Mouse (Mus musculus): ENCODE results near the gene Rap2c.

Rap2c gene

DNA sequence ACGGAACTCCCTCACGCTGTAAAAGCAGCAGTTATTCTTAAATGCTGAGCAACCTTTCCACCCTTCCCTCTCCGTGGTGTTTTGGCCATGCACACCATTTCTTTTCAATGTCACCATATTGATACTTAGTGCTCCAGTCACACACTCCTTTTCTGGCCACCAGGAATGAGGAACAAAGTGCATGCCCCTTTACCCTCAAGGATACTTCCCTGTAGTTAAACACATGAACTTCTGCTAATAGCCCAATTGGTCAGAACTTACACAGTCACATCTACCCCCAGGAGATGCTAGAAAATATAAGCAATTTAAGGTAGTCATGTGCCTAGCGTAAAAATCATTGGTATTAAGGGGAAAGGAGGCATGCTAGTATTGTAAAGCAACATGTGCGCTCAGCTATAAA lies 47.9 kb downstream of the Rap2c start:
- in situ Hi-C loops (cut with MboI) = no loop called here

DNA sequence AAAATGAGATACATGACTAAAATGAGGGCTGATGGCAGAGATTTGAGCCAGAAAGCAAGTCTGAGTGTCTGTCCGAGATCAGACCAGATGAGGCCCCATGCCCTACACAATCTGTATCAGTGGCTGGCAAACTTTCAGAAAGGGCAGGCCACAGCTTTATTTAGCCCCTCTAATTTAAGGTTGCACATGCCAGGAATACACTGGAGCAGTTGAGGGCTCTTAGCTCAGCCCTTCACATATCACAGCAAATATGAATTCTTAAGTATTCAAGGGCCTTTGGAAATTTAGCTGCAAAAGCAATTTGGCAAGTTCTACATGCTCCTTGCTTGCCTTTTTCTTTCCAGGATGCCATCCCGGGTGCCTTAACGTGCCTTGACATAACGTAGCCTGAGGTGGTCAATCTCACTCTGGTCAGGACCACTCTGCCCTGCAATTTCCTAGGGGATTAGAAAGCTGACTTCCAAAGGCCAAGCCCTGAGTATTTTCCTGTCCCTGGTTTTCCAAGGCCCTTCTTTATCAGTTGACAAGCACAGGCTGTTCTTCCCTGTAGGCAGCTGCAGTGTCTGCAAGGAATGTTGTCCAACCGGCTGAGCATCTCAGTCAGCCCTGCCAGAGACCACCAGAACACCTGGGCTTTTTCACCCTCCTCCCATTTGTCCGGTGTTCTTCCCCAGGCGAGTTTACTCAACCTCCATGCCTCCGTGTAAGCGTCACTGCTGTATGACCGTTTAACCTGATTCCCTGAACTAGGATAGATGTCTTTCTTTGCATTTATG lies 49.5 kb downstream of the Rap2c start:
- in situ Hi-C loops (cut with MboI) = no loop called here

DNA sequence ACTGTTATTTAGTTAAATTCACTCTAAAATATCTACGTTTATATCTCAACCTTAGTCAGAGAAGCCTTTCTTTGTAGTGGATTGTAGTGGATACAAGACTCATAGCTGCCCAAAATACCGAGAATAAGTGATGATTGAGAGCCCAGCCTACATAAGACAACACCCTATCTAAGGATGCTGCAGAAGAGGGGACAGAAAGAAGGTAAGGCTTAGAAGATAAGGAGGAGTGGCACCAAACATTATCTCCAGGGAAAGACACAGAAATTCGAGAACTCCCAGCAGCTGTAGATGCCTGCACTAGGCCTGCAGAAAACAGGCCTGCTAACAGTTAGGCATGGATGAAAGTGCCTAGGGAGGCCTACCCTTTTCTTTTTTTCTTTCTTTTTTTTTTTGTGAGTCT lies 52.7 kb downstream of the Rap2c start:
- in situ Hi-C loops (cut with MboI) = no loop called here

DNA sequence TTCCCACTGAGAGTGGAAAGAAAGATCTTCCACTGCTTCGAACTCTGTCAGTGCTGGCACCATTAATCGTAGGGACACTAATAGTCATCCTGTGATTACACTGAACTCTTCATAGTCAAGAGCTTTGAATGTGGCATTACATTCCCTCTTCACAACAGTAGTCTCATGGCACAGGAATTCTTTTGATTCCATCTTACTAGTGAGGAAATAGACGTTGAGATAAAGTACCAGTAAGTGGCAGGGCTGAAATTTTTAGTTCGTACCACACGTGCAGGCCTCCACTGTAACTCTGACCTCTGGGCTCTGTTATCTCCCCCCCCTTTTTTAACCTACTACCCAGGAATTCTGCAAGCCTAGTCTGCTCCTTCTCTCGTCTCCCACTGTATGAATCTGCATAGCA lies 54.9 kb downstream of the Rap2c start:
- in situ Hi-C loops (cut with MboI) = no loop called here

All from mature B cell (primary cell).